Comparison of ENCODE assay signal across 10 mouse cellular contexts in genomic region chr13:41457030-41457797, GRCm38 (mm10). TPM values are rescaled to one million over a fixed set of nuclear protein-coding genes. Genes with fewer than 3 reads are reported as not detected.
DNase-seq lines count a peak whose midpoint lies in the region; ATAC-seq lines count a peak whose summit lies in the region.
"Had no signal": no experiment of that assay in that cellular context is flagged by ENCODE, and none has a peak within 500 bp of the region (broad histone marks: within the 10 kb centered on the region; RNA-seq: fewer than 3 reads in every experiment).

No protein-coding gene starts in this region.

- peaks cover 23% of the 10 kb centered on the region for H3K4me1 ChIP-seq in hindbrain, embryonic 10.5 days (replicated peaks)
- no peaks in the 10 kb centered on the region; the same call in 1 of the 2 replicates for H3K4me1 ChIP-seq in hindbrain, embryonic 11.5 days (replicated peaks; ENCODE audit: control insufficient read depth, insufficient read depth, low read length)
- peaks cover 17% of the 10 kb centered on the region for H3K4me1 ChIP-seq in embryonic facial prominence, embryonic 13.5 days
- H3K4me1 ChIP-seq in limb, embryonic 15.5 days: peaks cover 17% of the 10 kb centered on the region

- no peak for DNase-seq in hindbrain, embryonic 10.5 days (ENCODE audit: low spot score)
- no peak for DNase-seq in hindbrain, embryonic 11.5 days (ENCODE audit: low spot score)
- peak; percentile 34 for DNase-seq in R1 (ENCODE audit: low read depth, low spot score)
- no peak for DNase-seq in thymus, adult 18-20 months
- DNase-seq in retina, embryonic 14.5 days (ENCODE audit: low spot score): no peak
- DNase-seq in gastrocnemius, postnatal 36 days: no peak
- DNase-seq: adrenal gland, postnatal 25 days; cerebellum, postnatal 14 days had no signal

- no peak overlapping the region for H3K4me2 ChIP-seq in hindbrain, embryonic 11.5 days (replicated peaks; ENCODE audit: low read depth, low read length)
- no peak overlapping the region for H3K4me2 ChIP-seq in embryonic facial prominence, embryonic 13.5 days
- H3K4me2 ChIP-seq in limb, embryonic 15.5 days: no peak overlapping the region

- 59% methylated on average over 7 of the region's 7 CpGs for WGBS in hindbrain, embryonic 10.5 days
- 68% methylated on average over 7 of the region's 7 CpGs for WGBS in hindbrain, embryonic 11.5 days
- 62% methylated on average over 7 of the region's 7 CpGs for WGBS in embryonic facial prominence, embryonic 13.5 days
- WGBS in limb, embryonic 15.5 days: 59% methylated on average over 7 of the region's 7 CpGs

- intact Hi-C loops in gastrocnemius, postnatal 36 days (cut with DNase I): no loop called here

- H3K9ac ChIP-seq in hindbrain, embryonic 11.5 days (ENCODE audit: low read depth, low read length): no peak overlapping the region
- no peak overlapping the region for H3K9ac ChIP-seq in embryonic facial prominence, embryonic 13.5 days
- no peak overlapping the region for H3K9ac ChIP-seq in limb, embryonic 15.5 days

- no peaks in the 10 kb centered on the region for H3K36me3 ChIP-seq in hindbrain, embryonic 10.5 days
- no peaks in the 10 kb centered on the region for H3K36me3 ChIP-seq in hindbrain, embryonic 11.5 days (ENCODE audit: control insufficient read depth, insufficient read depth, low read length)
- H3K36me3 ChIP-seq in embryonic facial prominence, embryonic 13.5 days: no peaks in the 10 kb centered on the region
- no peaks in the 10 kb centered on the region for H3K36me3 ChIP-seq in limb, embryonic 15.5 days

- H3K9me3 ChIP-seq in hindbrain, embryonic 10.5 days: no peaks in the 10 kb centered on the region
- H3K9me3 ChIP-seq in hindbrain, embryonic 11.5 days (ENCODE audit: control insufficient read depth, low read length): no peaks in the 10 kb centered on the region
- H3K9me3 ChIP-seq in embryonic facial prominence, embryonic 13.5 days: no peaks in the 10 kb centered on the region
- no peaks in the 10 kb centered on the region for H3K9me3 ChIP-seq in limb, embryonic 15.5 days

- no peak overlapping the region for H3K4me3 ChIP-seq in hindbrain, embryonic 10.5 days
- H3K4me3 ChIP-seq in hindbrain, embryonic 11.5 days (ENCODE audit: low read depth, low read length): no peak overlapping the region
- no peak overlapping the region for H3K4me3 ChIP-seq in embryonic facial prominence, embryonic 13.5 days
- H3K4me3 ChIP-seq in limb, embryonic 15.5 days: no peak overlapping the region

- H3K27me3 ChIP-seq in hindbrain, embryonic 10.5 days (ENCODE audit: insufficient read depth, poor library complexity, severe bottlenecking): no peaks in the 10 kb centered on the region
- H3K27me3 ChIP-seq in hindbrain, embryonic 11.5 days (ENCODE audit: control insufficient read depth, insufficient read depth, low read length): no peaks in the 10 kb centered on the region
- no peaks in the 10 kb centered on the region for H3K27me3 ChIP-seq in embryonic facial prominence, embryonic 13.5 days
- H3K27me3 ChIP-seq in limb, embryonic 15.5 days: no peaks in the 10 kb centered on the region

- no peak for ATAC-seq in hindbrain, embryonic 11.5 days (ENCODE audit: low FRiP score)
- no peak for ATAC-seq in embryonic facial prominence, embryonic 13.5 days (ENCODE audit: insufficient number of reproducible peaks, insufficient read depth, low FRiP score, low TSS enrichment, low read depth)
- ATAC-seq in limb, embryonic 15.5 days (ENCODE audit: insufficient number of reproducible peaks, low FRiP score, low TSS enrichment, low read depth): no peak

- peak overlapping the region; percentile 17 for H3K27ac ChIP-seq in hindbrain, embryonic 10.5 days
- no peak overlapping the region for H3K27ac ChIP-seq in hindbrain, embryonic 11.5 days (ENCODE audit: low read depth, low read length)
- peak overlapping the region; percentile 60 for H3K27ac ChIP-seq in embryonic facial prominence, embryonic 13.5 days
- H3K27ac ChIP-seq in limb, embryonic 15.5 days: 0 out of 2 replicates have a peak overlapping the region, but pooled peaks have one; percentile 22

RNA-seq across cellular contexts. Expression of gene Nedd9, which starts 29.9 kb away (rescaled TPM):
- 17.2 and 20.9 TPM in 2 replicates for polyA plus RNA-seq in hindbrain, embryonic 10.5 days (2016; fragmentation: Nextera tagmentation; extraction: Ambion mirVana)
- polyA plus RNA-seq in hindbrain, embryonic 11.5 days (2014; fragmentation: Nextera tagmentation; extraction: Ambion mirVana): 22.6 and 24.5 TPM in 2 replicates
- 23.2 and 27.4 TPM in 2 replicates for polyA plus RNA-seq in embryonic facial prominence, embryonic 13.5 days (2015; fragmentation: Nextera tagmentation; extraction: Ambion mirVana)
- polyA plus RNA-seq in limb, embryonic 15.5 days (2015; fragmentation: Nextera tagmentation; extraction: Ambion mirVana): 35.1 and 40.1 TPM in 2 replicates
- 1 to 10 TPM; 5.7 to 7.0 TPM for total RNA-seq in gastrocnemius, postnatal 36 days (2021)
